Comparison of ENCODE assay signal across 17 mouse cellular contexts in the genomic region with DNA sequence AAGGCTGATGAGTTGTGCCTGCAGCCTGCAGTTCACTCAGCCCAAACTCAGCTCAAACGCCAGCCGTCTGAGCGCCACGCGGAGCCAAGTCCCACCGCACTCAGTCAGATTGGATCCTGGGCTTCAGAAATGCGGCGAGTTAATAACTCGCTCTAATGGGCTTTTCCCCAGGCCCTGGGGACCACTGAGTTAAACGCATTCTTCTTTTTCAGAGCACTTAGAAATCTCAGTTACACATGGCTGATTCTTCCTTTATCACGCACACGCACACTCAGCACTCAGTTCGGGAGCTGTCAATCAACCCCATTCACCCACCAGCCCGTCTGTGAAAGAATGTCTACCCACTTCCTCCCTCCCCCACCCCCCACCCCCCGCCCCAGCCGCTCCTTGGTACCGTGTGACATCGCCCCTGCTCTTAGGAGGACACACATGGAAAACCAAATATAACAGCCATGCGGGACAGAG. TPM values are rescaled to one million over a fixed set of nuclear protein-coding genes. Genes with fewer than 3 reads are reported as not detected.
DNase-seq lines count a peak whose midpoint lies in the region; ATAC-seq lines count a peak whose summit lies in the region.
"Had no signal": no experiment of that assay in that cellular context is flagged by ENCODE, and none has a peak within 500 bp of the region (broad histone marks: within the 10 kb centered on the region; RNA-seq: fewer than 3 reads in every experiment).

No protein-coding gene starts in this region.

- ATAC-seq in neural tube, embryonic 11.5 days (ENCODE audit: insufficient read depth, low FRiP score, low TSS enrichment) = 0 out of 2 replicates have a peak, but pooled peaks have one; percentile 13
- ATAC-seq in midbrain, embryonic 12.5 days (ENCODE audit: low FRiP score, low read depth) = peak; percentile 56; the same call in 1 of the 2 replicates
- ATAC-seq: CD4-positive, CD25-positive, alpha-beta regulatory T cell, adult 4 months; liver, postnatal 0 days had no signal

- H3K4me2 ChIP-seq in neural tube, embryonic 11.5 days (ENCODE audit: low read depth) = no peak overlapping the region
- peak overlapping the region; percentile 40 for H3K4me2 ChIP-seq in midbrain, embryonic 12.5 days (replicated peaks)

- no peaks in the 10 kb centered on the region for H3K27me3 ChIP-seq in neural tube, embryonic 11.5 days (ENCODE audit: control insufficient read depth, insufficient read depth, low read length)
- H3K27me3 ChIP-seq in midbrain, embryonic 12.5 days = peaks cover 59% of the 10 kb centered on the region

- no peak overlapping the region for H3K27ac ChIP-seq in neural tube, embryonic 11.5 days (ENCODE audit: low read depth, low read length)
- H3K27ac ChIP-seq in midbrain, embryonic 12.5 days (replicated peaks) = peak overlapping the region; percentile 68

- WGBS in neural tube, embryonic 11.5 days = 43% methylated on average over 19 of the region's 19 CpGs
- 7% methylated on average over 19 of the region's 19 CpGs for WGBS in midbrain, embryonic 12.5 days

- H3K9me3 ChIP-seq in neural tube, embryonic 11.5 days (ENCODE audit: control insufficient read depth, low read length) = no peaks in the 10 kb centered on the region
- H3K9me3 ChIP-seq in midbrain, embryonic 12.5 days = no peaks in the 10 kb centered on the region

- peaks cover 17% of the 10 kb centered on the region; the same call in 1 of the 2 replicates for H3K4me1 ChIP-seq in neural tube, embryonic 11.5 days (ENCODE audit: control insufficient read depth, insufficient read depth, low read length)
- H3K4me1 ChIP-seq in midbrain, embryonic 12.5 days = peaks cover 51% of the 10 kb centered on the region

- intact Hi-C loops in left cerebral cortex, postnatal 4 days (cut with DNase I) = no loop called here

- DNase-seq in neural tube, embryonic 11.5 days (ENCODE audit: low spot score) = peak; percentile 46
- no peak for DNase-seq in neural tube, embryonic 10.5 days (ENCODE audit: extremely low spot score, low spot score)
- DNase-seq in forelimb bud, embryonic 11.5 days (ENCODE audit: low read depth, low spot score) = peak; percentile 38
- no peak for DNase-seq in ovary, postnatal 14 days (ENCODE audit: low spot score)
- DNase-seq in heart, adult 11 months = no peak
- DNase-seq in left cerebral cortex, postnatal 4 days = no peak
- DNase-seq in c-Kit-positive CD71-positive TER-119-positive erythroid progenitor cells, embryonic 14.5 days (ENCODE audit: low spot score) = no peak
- DNase-seq: adrenal gland, adult 2 months; heart, postnatal 36 days; kidney, postnatal 36 days; liver, postnatal 0 days; thymus, adult 18-20 months had no signal

- H3K36me3 ChIP-seq in neural tube, embryonic 11.5 days (ENCODE audit: control insufficient read depth, insufficient read depth, low read length) = no peaks in the 10 kb centered on the region
- H3K36me3 ChIP-seq in midbrain, embryonic 12.5 days = no peaks in the 10 kb centered on the region

- no peak overlapping the region for H3K9ac ChIP-seq in neural tube, embryonic 11.5 days (ENCODE audit: low read length)
- H3K9ac ChIP-seq in midbrain, embryonic 12.5 days (replicated peaks) = peak overlapping the region; percentile 7; the same call in 1 of the 2 replicates
- H3K9ac ChIP-seq: liver, postnatal 0 days had no signal

- no peak overlapping the region for H3K4me3 ChIP-seq in neural tube, embryonic 11.5 days (ENCODE audit: low read depth, low read length)
- H3K4me3 ChIP-seq in midbrain, embryonic 12.5 days = no peak overlapping the region

RNA-seq across cellular contexts. Expression of a gene that starts 32.8 kb away (rescaled TPM):
- polyA plus RNA-seq in neural tube, embryonic 11.5 days (2014; fragmentation: Nextera tagmentation; extraction: Ambion mirVana) = 0.16 TPM in 1 of 2 replicates, not detected in the other
- polyA plus RNA-seq in midbrain, embryonic 12.5 days (2016; fragmentation: Nextera tagmentation; extraction: Ambion mirVana) = 0.42 and 0.58 TPM in 2 replicates
- total RNA-seq in left cerebral cortex, postnatal 4 days (2021) = not detected
- total RNA-seq: adrenal gland, adult 2 months; gastrocnemius, postnatal 4 days; heart, postnatal 36 days; megakaryocyte-erythroid progenitor cell, adult 5-6 weeks had no signal
- polyA plus RNA-seq: adrenal gland, adult 2 months; CD4-positive, CD25-positive, alpha-beta regulatory T cell, adult 4 months; liver, postnatal 0 days; spleen, adult 2 months had no signal

Comparison
In these comparisons a context has a peak if more than half of its experiments do, and no peak if none do; other contexts are left out.
1. DNase-seq: peak in neural tube, embryonic 11.5 days (single experiment) and forelimb bud, embryonic 11.5 days (single experiment); none in neural tube, embryonic 10.5 days (single experiment), ovary, postnatal 14 days (single experiment), heart, adult 11 months (single experiment), left cerebral cortex, postnatal 4 days (single experiment) and c-Kit-positive CD71-positive TER-119-positive erythroid progenitor cells, embryonic 14.5 days (single experiment).